Mouse (Mus musculus): ENCODE results near the gene Cog4. TPM values are rescaled to one million over a fixed set of nuclear protein-coding genes. Genes with fewer than 3 reads are reported as not detected.
"Not testable (repeated sequence)": the region's sequence is repeated elsewhere in the genome, so short reads cannot be mapped to it uniquely, and the experiment has no call there.

Cog4 gene
- polyA plus RNA-seq, 1 experiment: 44.9 TPM

DNA sequence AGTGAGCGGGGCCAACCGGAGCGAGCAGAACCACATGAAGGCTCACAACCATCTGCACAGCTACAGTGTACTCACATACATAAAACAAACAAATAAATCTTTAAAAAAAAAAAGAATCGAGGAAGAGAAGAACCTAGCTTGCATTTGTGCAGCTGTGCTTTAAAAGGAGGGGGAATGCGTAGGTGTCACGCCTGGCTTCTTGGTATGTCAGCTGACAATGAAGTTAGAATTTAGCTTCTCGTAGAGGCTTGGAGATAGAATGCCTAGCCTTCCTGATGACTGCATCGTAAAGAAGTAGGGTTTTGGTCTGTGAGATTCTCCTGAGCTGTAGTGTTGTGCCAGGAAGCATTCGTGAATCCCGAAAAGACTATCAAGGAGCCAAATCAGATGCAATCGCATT, 71.6 kb downstream of the Cog4 start:
- TF ChIP-seq POLR2A (IDR thresholded peaks at IDR 0.05; ENCODE audit: borderline replicate concordance, extremely low read depth, insufficient read depth, insufficient read length, poor library complexity, severe bottlenecking): no peak
- no peak for TF ChIP-seq CTCF (IDR thresholded peaks at IDR 0.05; ENCODE audit: borderline replicate concordance, extremely low read depth, insufficient read depth, insufficient read length)
- no peak for DNase-seq (ENCODE audit: low read depth)

DNA sequence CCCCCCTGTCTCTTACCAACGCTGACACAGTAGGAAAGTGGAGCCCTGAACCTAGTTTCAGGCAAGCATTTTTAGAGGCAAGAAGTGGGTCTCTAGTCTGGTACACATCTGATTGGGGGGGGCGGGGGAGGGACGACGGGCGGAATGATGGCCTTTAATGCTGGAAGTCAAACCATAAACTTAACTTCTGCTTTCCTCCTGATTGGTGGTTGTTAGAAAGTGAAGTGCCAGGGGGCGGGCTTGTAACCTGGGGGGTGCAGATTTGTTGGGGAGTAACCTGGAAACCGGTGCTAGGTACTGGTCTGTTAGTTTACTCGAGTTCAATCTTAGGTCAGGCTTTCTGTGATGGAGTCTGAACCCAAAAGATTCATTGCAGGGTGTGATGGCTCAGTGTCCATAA, 72.1 kb downstream of the Cog4 start:
- no peak for DNase-seq (ENCODE audit: low read depth)
- TF ChIP-seq CTCF (IDR thresholded peaks at IDR 0.05; ENCODE audit: borderline replicate concordance, extremely low read depth, insufficient read depth, insufficient read length): no peak
- TF ChIP-seq POLR2A (IDR thresholded peaks at IDR 0.05; ENCODE audit: borderline replicate concordance, extremely low read depth, insufficient read depth, insufficient read length, poor library complexity, severe bottlenecking): no peak

DNA sequence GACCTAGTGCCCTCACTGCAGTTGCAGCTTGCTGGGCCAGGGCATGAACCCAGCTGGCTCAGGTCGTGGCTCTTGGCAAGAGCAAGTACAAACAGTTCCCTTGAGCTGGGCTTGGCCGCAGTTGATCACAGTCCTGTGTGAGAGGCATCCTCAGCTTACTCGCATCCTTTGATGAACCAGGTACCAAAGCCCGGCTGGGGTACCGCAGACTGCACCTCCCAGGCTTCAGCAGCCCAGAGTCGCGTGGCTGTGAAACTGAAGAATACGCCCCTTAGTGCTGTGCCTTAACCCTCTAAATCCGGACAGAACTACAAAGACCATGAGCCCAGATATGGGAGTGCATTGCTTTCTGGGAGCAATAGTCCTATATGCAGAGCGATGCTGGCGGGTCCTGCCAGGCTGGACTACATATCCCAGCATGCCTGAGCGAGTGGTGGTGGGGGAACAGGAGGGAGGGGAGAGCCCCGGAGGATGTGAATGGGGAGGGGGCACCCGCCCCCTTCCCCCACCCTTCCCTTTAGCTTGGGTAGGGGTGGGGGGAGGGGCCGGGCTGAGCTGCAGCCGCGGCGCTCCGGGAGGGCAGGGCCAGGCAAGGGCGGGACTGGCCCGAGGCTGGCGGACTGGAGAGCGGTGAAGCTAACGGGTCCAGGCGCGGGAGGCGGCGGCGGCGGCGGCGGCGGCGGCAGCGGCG, 73.1 kb downstream of the Cog4 start, which contains the start of gene St3gal2:
Gene St3gal2, plus strand, starts transcription at position 582 of the 691 bp plus-strand sequence.
- no peak for TF ChIP-seq CTCF (IDR thresholded peaks at IDR 0.05; ENCODE audit: borderline replicate concordance, extremely low read depth, insufficient read depth, insufficient read length)
- peak; percentile 72 for TF ChIP-seq POLR2A (IDR thresholded peaks at IDR 0.05; ENCODE audit: borderline replicate concordance, extremely low read depth, insufficient read depth, insufficient read length, poor library complexity, severe bottlenecking)
- DNase-seq (ENCODE audit: low read depth): peak; percentile 99

DNA sequence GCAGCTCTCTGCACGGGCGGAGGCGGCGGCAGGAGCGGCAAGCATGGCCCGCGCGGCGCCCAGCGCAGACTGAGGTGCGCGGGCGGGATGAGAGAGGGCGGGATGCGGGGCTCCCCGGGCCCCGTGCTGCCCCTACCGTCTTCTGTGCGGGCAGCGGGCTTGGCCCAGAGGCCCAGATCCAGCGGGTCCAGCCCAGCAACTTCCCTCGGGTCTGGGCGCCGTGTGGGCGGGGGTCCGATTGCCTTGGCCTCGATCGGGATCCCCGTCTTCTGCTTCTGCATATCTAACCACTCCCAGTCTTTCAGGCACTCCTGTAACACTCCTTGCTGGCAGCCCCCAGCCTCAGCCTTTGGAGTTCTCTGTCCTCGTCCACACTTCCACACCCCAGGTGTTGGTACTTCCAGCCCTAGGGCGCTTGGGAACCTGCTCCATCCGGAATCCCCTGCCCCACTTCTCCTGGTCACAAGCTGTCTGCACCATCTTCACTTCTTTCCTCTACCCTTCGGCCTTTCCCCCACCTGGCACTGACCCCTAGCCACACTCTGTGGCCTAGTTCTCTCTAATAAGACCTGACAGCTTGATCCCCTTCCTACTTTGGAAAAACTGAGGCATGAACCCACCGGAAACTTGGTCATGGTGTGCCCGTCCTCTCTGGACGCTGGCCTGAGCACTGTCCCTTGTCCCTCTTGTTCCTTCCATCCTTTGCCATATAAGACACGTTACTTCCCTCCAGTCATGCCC, 73.8 kb downstream of the Cog4 start:
- DNase-seq (ENCODE audit: low read depth): no peak
- no peak for TF ChIP-seq POLR2A (IDR thresholded peaks at IDR 0.05; ENCODE audit: borderline replicate concordance, extremely low read depth, insufficient read depth, insufficient read length, poor library complexity, severe bottlenecking)

DNA sequence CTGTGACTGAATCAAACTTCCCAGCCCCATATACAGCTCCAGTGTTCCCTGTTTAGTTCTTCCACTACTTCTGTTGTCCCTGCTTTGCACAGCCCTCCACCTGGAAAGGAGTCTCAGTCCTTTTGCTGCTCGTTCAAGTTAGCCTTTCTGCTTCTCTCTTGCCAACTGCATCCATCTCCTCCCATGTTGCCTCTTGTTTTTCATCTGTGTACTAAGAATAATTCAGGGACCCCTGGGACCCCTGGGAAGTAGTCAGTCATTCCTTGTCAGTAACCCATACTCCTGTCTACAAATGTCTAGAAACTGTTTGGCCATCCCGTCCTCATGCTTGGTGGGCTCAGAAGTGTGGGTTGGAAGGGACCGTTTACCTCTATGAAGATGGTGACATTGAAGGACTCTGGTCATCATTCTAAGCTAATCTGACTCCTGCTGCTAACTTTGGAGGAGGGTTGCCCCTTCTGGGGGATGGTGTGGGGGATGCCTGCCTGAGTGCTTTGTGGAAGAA, 74.4 kb downstream of the Cog4 start:
- no peak for TF ChIP-seq POLR2A (IDR thresholded peaks at IDR 0.05; ENCODE audit: borderline replicate concordance, extremely low read depth, insufficient read depth, insufficient read length, poor library complexity, severe bottlenecking)
- no peak for TF ChIP-seq CTCF (IDR thresholded peaks at IDR 0.05; ENCODE audit: borderline replicate concordance, extremely low read depth, insufficient read depth, insufficient read length)
- peak; percentile 3 for DNase-seq (ENCODE audit: low read depth)

DNA sequence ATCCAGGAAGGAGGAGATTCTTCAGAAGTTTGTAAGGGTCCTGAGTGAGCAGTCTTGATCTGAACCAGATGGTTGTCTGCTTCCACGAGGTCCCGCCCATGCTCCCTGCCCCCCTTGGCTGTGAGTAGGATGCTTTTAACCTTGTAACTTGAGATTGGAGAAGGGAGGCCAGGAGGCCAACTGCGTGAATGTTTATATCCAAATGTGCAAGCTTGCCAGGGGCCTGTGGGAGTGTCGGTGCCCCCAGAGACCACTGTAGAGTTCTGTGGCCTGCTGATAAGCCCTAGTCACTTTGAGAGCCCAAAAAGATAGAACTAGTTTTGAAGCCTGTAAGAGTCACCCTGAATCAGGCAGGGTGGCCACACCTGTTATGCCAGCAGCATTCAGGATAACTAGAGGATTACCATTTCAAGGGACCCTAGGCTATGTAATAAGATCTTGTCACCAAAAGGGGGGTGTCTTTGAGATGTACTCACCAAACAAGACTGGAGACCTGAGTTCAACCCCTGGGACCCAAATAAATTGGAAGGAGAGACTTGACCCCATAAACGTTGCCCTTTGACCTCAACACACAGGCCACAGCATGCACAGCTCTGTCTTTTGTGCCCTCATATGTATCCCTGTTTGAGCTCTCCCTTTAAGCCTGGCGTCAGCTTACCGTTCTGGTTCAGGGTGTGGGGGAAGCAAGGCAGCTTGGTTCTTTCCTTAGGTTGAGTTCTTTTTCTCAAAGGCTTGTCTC, 75.3 kb downstream of the Cog4 start:
- peak; percentile 13 for DNase-seq (ENCODE audit: low read depth)

DNA sequence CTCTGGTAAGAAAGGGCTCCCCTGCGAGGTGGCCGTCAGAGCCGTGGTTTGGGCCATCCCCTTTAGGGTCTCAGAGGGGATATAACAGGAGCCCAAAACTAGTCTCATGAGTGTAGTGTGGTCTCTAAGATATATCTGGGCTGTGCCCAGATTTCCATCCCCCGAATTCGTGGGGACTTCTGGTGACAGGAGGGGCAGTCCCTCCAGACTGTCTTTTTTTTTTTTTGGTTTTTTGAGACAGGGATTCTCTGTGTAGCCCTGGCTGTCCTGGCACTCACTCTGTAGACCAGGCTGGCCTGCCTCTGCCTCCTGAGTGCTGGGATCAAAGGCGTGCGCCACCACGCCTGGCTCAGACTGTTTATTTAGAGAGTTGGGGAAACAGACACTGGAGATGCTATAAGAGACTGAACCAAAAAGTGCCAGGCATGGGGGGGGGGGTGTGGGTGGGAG, 79.3 kb downstream of the Cog4 start:
- no peak for TF ChIP-seq POLR2A (IDR thresholded peaks at IDR 0.05; ENCODE audit: borderline replicate concordance, extremely low read depth, insufficient read depth, insufficient read length, poor library complexity, severe bottlenecking)
- TF ChIP-seq CTCF (IDR thresholded peaks at IDR 0.05; ENCODE audit: borderline replicate concordance, extremely low read depth, insufficient read depth, insufficient read length): no peak

More for the DNA sequence above, 75.3 kb downstream of the Cog4 start:
- TF ChIP-seq POLR2A (IDR thresholded peaks at IDR 0.05; ENCODE audit: borderline replicate concordance, extremely low read depth, insufficient read depth, insufficient read length, poor library complexity, severe bottlenecking): no peak
- no peak for TF ChIP-seq CTCF (IDR thresholded peaks at IDR 0.05; ENCODE audit: borderline replicate concordance, extremely low read depth, insufficient read depth, insufficient read length)

DNA sequence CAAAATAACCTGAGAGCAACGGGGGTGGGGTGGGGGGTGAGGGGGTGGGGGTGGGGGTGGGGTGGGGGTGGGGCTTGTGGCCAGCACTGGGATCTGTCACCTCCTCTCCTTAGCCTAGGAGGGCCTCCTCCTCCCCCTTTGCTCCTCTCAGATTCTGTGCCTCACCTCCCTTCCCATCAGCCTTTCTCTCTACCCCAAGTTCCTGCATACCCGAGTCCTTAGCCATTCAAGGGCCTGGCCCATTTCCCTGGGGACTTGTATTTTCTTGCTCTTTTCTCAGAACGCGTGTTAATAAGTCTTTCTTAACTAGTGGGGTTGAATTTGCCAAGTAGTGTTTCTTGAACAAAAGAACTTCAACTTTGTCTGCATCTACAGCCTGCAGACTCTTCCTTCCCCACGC, 80.3 kb downstream of the Cog4 start:
- TF ChIP-seq POLR2A (IDR thresholded peaks at IDR 0.05; ENCODE audit: borderline replicate concordance, extremely low read depth, insufficient read depth, insufficient read length, poor library complexity, severe bottlenecking) (no peak), CTCF (IDR thresholded peaks at IDR 0.05; ENCODE audit: borderline replicate concordance, extremely low read depth, insufficient read depth, insufficient read length) (no peak)
- DNase-seq (ENCODE audit: low read depth): no peak

More for the DNA sequence above, 79.3 kb downstream of the Cog4 start:
- no peak for DNase-seq (ENCODE audit: low read depth)

DNA sequence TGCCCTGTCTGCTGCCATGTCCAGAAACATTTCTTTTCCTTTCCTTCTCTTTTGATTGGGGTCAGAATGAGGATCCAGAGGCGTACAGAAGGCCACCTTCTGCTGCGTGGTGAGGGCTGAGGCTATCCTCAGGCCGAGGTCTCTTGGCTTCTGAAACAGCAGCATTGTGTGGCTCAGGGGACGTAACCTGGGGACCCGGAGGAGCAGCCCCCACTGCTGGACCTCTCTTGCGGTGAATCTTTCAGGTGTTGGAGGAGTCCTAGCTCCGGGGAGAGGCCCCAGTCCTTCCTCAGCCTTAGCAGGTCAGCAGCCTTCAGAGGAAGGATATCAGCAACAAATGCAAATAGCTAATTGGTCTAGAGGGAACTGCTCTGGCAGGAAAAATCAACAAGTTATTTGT, 82.0 kb downstream of the Cog4 start:
- no peak for DNase-seq (ENCODE audit: low read depth)
- no peak for TF ChIP-seq POLR2A (IDR thresholded peaks at IDR 0.05; ENCODE audit: borderline replicate concordance, extremely low read depth, insufficient read depth, insufficient read length, poor library complexity, severe bottlenecking)
- TF ChIP-seq CTCF (IDR thresholded peaks at IDR 0.05; ENCODE audit: borderline replicate concordance, extremely low read depth, insufficient read depth, insufficient read length): no peak

DNA sequence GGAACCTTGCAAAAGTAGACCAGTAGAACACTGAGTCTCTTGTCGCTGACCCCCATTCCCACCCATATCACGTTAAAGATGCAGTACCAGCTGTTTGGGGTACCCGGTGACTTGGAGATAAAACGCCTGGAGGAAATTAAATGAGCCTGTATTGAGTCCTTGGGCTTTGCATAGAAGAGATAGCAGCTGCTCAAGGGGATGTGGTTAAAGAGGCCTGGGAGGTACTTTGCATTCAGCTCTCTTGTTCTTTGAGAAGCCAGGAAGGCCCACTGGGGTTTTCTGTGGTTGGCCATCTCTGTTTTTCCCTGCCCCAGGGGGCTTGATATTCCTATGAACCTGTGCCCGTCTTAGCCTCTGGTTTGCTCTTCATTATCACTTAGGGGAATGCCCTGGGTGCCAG, 82.7 kb downstream of the Cog4 start:
- no peak for TF ChIP-seq POLR2A (IDR thresholded peaks at IDR 0.05; ENCODE audit: borderline replicate concordance, extremely low read depth, insufficient read depth, insufficient read length, poor library complexity, severe bottlenecking)
- no peak for TF ChIP-seq CTCF (IDR thresholded peaks at IDR 0.05; ENCODE audit: borderline replicate concordance, extremely low read depth, insufficient read depth, insufficient read length)
- DNase-seq (ENCODE audit: low read depth): no peak

DNA sequence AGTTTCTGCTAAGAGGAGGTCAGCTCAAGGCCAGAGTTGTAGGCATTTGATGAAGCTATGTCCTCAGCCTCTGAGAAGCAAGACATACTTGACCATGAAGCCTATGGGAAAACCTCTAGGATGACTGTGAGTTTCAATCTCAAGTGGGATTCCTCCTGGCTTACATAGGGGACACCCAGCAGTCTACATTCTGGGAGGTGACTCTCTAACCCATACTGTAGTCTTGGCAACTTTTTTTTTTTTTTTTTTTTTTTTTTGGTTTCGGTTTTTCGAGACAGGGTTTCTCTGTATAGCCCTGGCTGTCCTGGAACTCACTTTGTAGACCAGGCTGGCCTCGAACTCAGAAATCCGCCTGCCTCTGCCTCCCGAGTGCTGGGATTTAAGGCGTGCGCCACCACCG, 83.3 kb downstream of the Cog4 start:
- DNase-seq (ENCODE audit: low read depth): not testable (repeated sequence)

Data from brain, embryonic 14.5 days (tissue).